Mouse (Mus musculus): ENCODE measurements around the gene Zfp819.

- TF ChIP-seq CEBPB (IDR thresholded peaks at IDR 0.05; ENCODE audit: insufficient read depth, poor library complexity, severe bottlenecking): no peak
- TF ChIP-seq TCF12 (IDR thresholded peaks at IDR 0.05; ENCODE audit: insufficient read depth, poor library complexity, severe bottlenecking): no peak
- no peak for TF ChIP-seq USF1 (IDR thresholded peaks at IDR 0.05; ENCODE audit: low read depth)
Measured at GRCm38 (mm10) chr7:43607743-43608287, 846 bp downstream of the Zfp819 start.
